Mouse (Mus musculus) intestine, embryonic 14.5 days (tissue): ENCODE measurements around the gene Kcnip2. TPM values are rescaled to one million over a fixed set of nuclear protein-coding genes. Genes with fewer than 3 reads are reported as not detected.

Experiments
- ATAC-seq: fragments of 200-750 bp; cut with Nextera tagmentation; replicated peaks from 2 replicates; pipeline ENCODE4 v1.8.0; 2017; ENCODE audit warnings: low read depth, moderate number of reproducible peaks, moderate TSS enrichment, moderate library complexity; ENCODE audit not compliant: low FRiP score, low TSS enrichment
- DNase-seq: peaks from one replicate; pipeline ENCODE4 v3.0.0-alpha.2; 2018; ENCODE audit warnings: low spot score
- H3K27ac ChIP-seq: fragments of 300-500 bp; sonication (generic); 2 replicates; pipeline ENCODE4 v1.5.1; 2014; ENCODE audit warnings: low read depth, mild to moderate bottlenecking, control low read depth
- H3K27me3 ChIP-seq: fragments of 300-500 bp; sonication (generic); replicated peaks from 2 replicates; pipeline ENCODE4 v1.6.1; 2014; ENCODE audit warnings: low read length, control low read depth; ENCODE audit not compliant: control insufficient read depth, insufficient read depth
- H3K36me3 ChIP-seq: fragments of 300-500 bp; sonication (generic); 2 replicates; pipeline ENCODE4 v1.6.1; 2014; ENCODE audit warnings: low read length, control low read depth; ENCODE audit not compliant: control insufficient read depth, insufficient read depth
- H3K4me1 ChIP-seq: fragments of 300-500 bp; sonication (generic); replicated peaks from 2 replicates; pipeline ENCODE4 v1.6.1; 2014; ENCODE audit warnings: low read length, control low read depth, mixed read lengths; ENCODE audit not compliant: control insufficient read depth, insufficient read depth
- H3K4me2 ChIP-seq: fragments of 300-500 bp; sonication (generic); 2 replicates; pipeline ENCODE4 v1.6.1; 2014; ENCODE audit warnings: low read length
- H3K4me3 ChIP-seq: fragments of 300-500 bp; sonication (generic); 2 replicates; pipeline ENCODE4 v1.5.1; 2014; ENCODE audit warnings: low read depth, low read length, control low read depth, mixed read lengths
- H3K9ac ChIP-seq: fragments of 300-500 bp; sonication (generic); 2 replicates; pipeline ENCODE4 v1.6.1; 2014; ENCODE audit warnings: mild to moderate bottlenecking, low read length
- H3K9me3 ChIP-seq: fragments of 300-500 bp; sonication (generic); 2 replicates; pipeline ENCODE4 v1.6.1; 2016; ENCODE audit warnings: low read length, control low read depth; ENCODE audit not compliant: control insufficient read depth
- WGBS: fragments of 180-500 bp; shearing (Covaris S2); extraction: QIAGEN DNeasy Blood & Tissue Kit; methylation state at CpG from one replicate; pipeline ENCODE4 v1.1.7; 2014; 5-methylcytosine and 5-hydroxymethylcytosine counted together
- polyA plus RNA-seq: library from polyadenylated mRNA; unstranded; fragments of >200 nt; fragmentation: Nextera tagmentation; extraction: Ambion mirVana; gene quantifications from 2 replicates; pipeline ENCODE4 v1.2.1, GENCODE M21; 2014

Gene Kcnip2
- polyA plus RNA-seq, 1 experiment from 2014 or later: 1.6 TPM

GRCm38 (mm10) chr19:45789888-45790874 is 25.7 kb downstream of the Kcnip2 start:
- no peaks in the 10 kb centered on the region for H3K27me3 ChIP-seq
- no peak overlapping the region for H3K9ac ChIP-seq
- no peaks in the 10 kb centered on the region for H3K36me3 ChIP-seq
- H3K4me1 ChIP-seq: no peaks in the 10 kb centered on the region
- no peak for DNase-seq
- H3K9me3 ChIP-seq: no peaks in the 10 kb centered on the region
- no peak for ATAC-seq
- H3K4me2 ChIP-seq: no peak overlapping the region
- 79% methylated on average over 13 of the region's 13 CpGs for WGBS
- no peak overlapping the region for H3K4me3 ChIP-seq
- H3K27ac ChIP-seq: no peak overlapping the region

- H3K9me3 ChIP-seq: no peaks in the 10 kb centered on the region
- ATAC-seq: no peak
Observed at GRCm38 (mm10) chr19:45789365-45789764, 26.5 kb downstream of the Kcnip2 start.

GRCm38 (mm10) chr19:45788337-45788736 is 27.5 kb downstream of the Kcnip2 start:
- Histone ChIP-seq H3K27ac (no peak overlapping the region), H3K4me3 (no peak overlapping the region), H3K36me3 (no peaks in the 10 kb centered on the region), H3K4me2 (no peak overlapping the region), H3K9ac (no peak overlapping the region), H3K4me1 (0 out of 2 replicates have a peak, but pooled peaks cover 3% of the 10 kb centered on the region), H3K27me3 (no peaks in the 10 kb centered on the region), H3K9me3 (no peaks in the 10 kb centered on the region)
- WGBS: 76% methylated on average over 4 of the region's 4 CpGs
- ATAC-seq: no peak
- DNase-seq: no peak

More at GRCm38 (mm10) chr19:45789365-45789764, 26.5 kb downstream of the Kcnip2 start:
- H3K36me3 ChIP-seq: no peaks in the 10 kb centered on the region
- no peak for DNase-seq
- no peak overlapping the region for H3K4me2 ChIP-seq
- H3K27me3 ChIP-seq: no peaks in the 10 kb centered on the region
- no peak overlapping the region for H3K4me3 ChIP-seq
- H3K4me1 ChIP-seq: no peaks in the 10 kb centered on the region
- 68% methylated on average over 7 of the region's 7 CpGs for WGBS
- no peak overlapping the region for H3K27ac ChIP-seq
- no peak overlapping the region for H3K9ac ChIP-seq

GRCm38 (mm10) chr19:45787450-45787849 is 28.4 kb downstream of the Kcnip2 start:
- no peak for DNase-seq
- ATAC-seq: no peak
- WGBS: 80% methylated on average over 3 of the region's 3 CpGs
- Histone ChIP-seq H3K4me3 (no peak overlapping the region), H3K27me3 (no peaks in the 10 kb centered on the region), H3K9me3 (no peaks in the 10 kb centered on the region), H3K36me3 (no peaks in the 10 kb centered on the region), H3K9ac (no peak overlapping the region), H3K27ac (no peak overlapping the region), H3K4me2 (no peak overlapping the region), H3K4me1 (0 out of 2 replicates have a peak, but pooled peaks cover 3% of the 10 kb centered on the region)

- 40% methylated on average over 3 of the region's 3 CpGs for WGBS
- Histone ChIP-seq H3K9ac (no peak overlapping the region), H3K27ac (no peak overlapping the region), H3K4me1 (peaks cover 20% of the 10 kb centered on the region), H3K4me3 (no peak overlapping the region), H3K36me3 (peaks cover 8% of the 10 kb centered on the region; the same call in 1 of the 2 replicates), H3K9me3 (no peaks in the 10 kb centered on the region), H3K27me3 (no peaks in the 10 kb centered on the region), H3K4me2 (no peak overlapping the region)
- ATAC-seq (no peak), DNase-seq (no peak)
Observed at GRCm38 (mm10) chr19:45785470-45785869, 30.4 kb downstream of the Kcnip2 start.

GRCm38 (mm10) chr19:45783933-45784576 is 31.8 kb downstream of the Kcnip2 start:
- ATAC-seq (no peak; the same call in 1 of the 2 replicates), DNase-seq (no peak)
- WGBS: 28% methylated on average over 17 of the region's 17 CpGs
- Histone ChIP-seq H3K4me3 (peak overlapping the region; percentile 91), H3K9me3 (no peaks in the 10 kb centered on the region), H3K4me2 (peak overlapping the region; percentile 53), H3K9ac (peak overlapping the region; percentile 44), H3K27ac (peak overlapping the region; percentile 68), H3K4me1 (peaks cover 23% of the 10 kb centered on the region), H3K27me3 (no peaks in the 10 kb centered on the region), H3K36me3 (peaks cover 13% of the 10 kb centered on the region; the same call in 1 of the 2 replicates)

GRCm38 (mm10) chr19:45783181-45783932 is 32.5 kb downstream of the Kcnip2 start, which contains the start of gene Mgea5:
TSS of gene Mgea5 (minus strand) at chr19:45783837.
- H3K9ac ChIP-seq: peak within 1 kb of the TSS; percentile 97
- H3K36me3 ChIP-seq: peaks cover 20% of the 10 kb centered on the region
- peak within 1 kb of the TSS; percentile 95 for H3K27ac ChIP-seq
- peak; percentile 97 for DNase-seq
- H3K27me3 ChIP-seq: no peaks in the 10 kb centered on the region
- peak within 1 kb of the TSS; percentile 91 for H3K4me3 ChIP-seq
- peak; percentile 97 for ATAC-seq
- H3K4me1 ChIP-seq: peaks cover 23% of the 10 kb centered on the region
- H3K9me3 ChIP-seq: no peaks in the 10 kb centered on the region
- WGBS: under 1% methylated on average over 59 of the region's 71 CpGs
- peak within 1 kb of the TSS; percentile 84 for H3K4me2 ChIP-seq
